Mouse (Mus musculus) bone marrow, adult 2 months (tissue): ENCODE results near the gene Kcnh4.

Source experiments
- CTCF ChIP-seq: fragments of 200-500 bp; IDR thresholded peaks from 2 replicates; pipeline ENCODE4 v1.5.1; 2011; ENCODE audit warnings: low read length, control low read depth; ENCODE audit not compliant: control insufficient read depth, insufficient read depth
- POLR2A ChIP-seq: fragments of 200-500 bp; IDR thresholded peaks from 2 replicates; pipeline ENCODE4 v1.6.1; 2011; ENCODE audit warnings: low read depth, mild to moderate bottlenecking, control low read depth, low read length, borderline replicate concordance; ENCODE audit not compliant: control insufficient read depth

GRCm38 (mm10) chr11:100727201-100727600 lies 32.5 kb downstream of the Kcnh4 start:
- TF ChIP-seq CTCF (no peak), POLR2A (no peak)
